Mouse (Mus musculus) frontal cortex, postnatal 10 days (tissue): ENCODE data around the gene Serpina3i.
"Not testable (repeated sequence)": the region's sequence is repeated elsewhere in the genome, so short reads cannot be mapped to it uniquely, and the experiment has no call there.

Experiments used
- DNase-seq, 2 experiments: peaks; one replicate each; pipeline ENCODE4 v3.0.0; 2022; ENCODE audit warnings: low spot score in 2 of 2, mixed read lengths in 1 of 2

Serpina3i gene

GRCm38 (mm10) chr12:104262863-104263262, at the start of gene Serpina3i:
Gene Serpina3i (plus strand): TSS chr12:104263122.
- DNase-seq = no peak

DNA sequence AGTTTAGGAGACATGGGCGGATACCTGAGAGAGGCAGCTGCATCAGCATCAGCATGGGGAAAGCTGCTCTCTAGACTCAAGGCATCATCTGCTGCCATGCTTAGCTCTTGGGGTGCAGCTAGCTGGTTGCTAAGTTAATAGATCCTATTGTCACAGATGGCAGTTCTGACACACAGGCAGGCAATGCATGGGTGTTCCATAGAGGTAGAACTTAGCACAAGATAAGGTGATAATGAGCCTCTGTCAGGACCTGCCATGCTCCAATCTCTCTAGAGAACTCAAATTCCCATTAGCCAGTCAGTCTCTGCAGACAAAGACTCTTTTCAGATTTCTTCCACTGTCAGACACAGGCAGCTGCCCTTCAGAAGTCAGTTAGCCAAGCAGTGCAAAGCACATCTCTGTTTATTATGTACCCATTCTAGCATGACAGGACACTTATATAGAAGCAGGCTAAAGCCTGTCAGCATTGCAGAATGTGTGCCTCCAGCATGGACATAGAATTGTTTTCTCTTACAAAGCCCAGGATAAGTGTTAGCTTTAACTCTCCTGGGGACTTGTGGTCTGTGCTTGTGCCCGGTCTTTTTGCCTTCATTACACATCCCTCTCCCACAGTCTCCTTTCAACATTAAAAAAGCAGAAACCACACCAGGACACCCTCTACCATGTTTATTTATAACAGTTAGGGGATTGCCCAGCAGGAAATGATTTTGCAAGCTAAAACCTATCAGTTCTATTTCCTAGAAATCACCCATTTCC, 49.1 kb upstream of the Serpina3i start:
- no peak for DNase-seq

- DNase-seq = no peak
These were observed 48.5 kb upstream of the Serpina3i start, which contains the start of gene Serpina3f for GRCm38 (mm10) chr12:104214445-104214753. Gene Serpina3f (plus strand): TSS chr12:104214544.

GRCm38 (mm10) chr12:104215249-104215648, 47.7 kb upstream of the Serpina3i start:
- DNase-seq = no peak

- no peak for DNase-seq
These were observed 41.3 kb upstream of the Serpina3i start for GRCm38 (mm10) chr12:104221616-104222015.

GRCm38 (mm10) chr12:104223690-104224089, 39.2 kb upstream of the Serpina3i start:
- no peak for DNase-seq

DNA sequence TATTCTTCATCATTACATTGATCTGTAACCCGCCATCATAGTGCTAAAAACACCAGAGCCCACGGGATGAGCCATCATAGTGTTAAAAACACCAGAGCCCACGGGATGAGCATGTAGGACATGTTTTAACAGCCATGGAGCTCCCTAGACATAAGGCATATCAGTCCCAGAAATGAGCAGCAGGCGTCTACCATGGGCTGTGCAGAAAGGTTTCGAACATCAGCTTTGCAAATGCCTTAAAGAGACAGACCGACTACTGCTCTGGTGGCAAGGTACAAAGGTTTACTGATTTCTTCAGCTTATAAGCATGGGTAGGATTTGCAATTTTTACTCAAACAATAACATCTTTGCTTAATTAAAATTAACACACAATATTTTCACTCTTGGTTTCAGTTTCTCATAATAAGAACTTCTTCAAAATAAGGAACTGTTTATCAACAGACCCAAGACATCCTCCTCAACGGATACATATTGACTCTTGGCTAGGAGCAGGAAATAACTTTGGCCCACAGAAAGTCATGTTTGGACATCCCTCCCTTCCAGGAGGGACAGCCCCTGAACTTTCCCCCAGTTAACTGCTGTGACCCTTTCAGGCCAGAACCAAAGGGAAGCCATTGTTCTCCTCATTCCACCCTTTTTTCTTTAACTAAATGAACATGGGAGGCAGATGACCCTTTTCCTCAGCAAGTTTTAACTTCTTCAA, 38.2 kb upstream of the Serpina3i start:
- DNase-seq = no peak

GRCm38 (mm10) chr12:104230762-104231161, 32.2 kb upstream of the Serpina3i start:
- DNase-seq = no peak

- no peak for DNase-seq
These were observed 27.0 kb upstream of the Serpina3i start, which contains the start of gene Serpina3g for GRCm38 (mm10) chr12:104235915-104236314. Gene Serpina3g (plus strand): TSS chr12:104236245.

GRCm38 (mm10) chr12:104238048-104238447, 24.9 kb upstream of the Serpina3i start:
- not testable (repeated sequence) for DNase-seq

DNA sequence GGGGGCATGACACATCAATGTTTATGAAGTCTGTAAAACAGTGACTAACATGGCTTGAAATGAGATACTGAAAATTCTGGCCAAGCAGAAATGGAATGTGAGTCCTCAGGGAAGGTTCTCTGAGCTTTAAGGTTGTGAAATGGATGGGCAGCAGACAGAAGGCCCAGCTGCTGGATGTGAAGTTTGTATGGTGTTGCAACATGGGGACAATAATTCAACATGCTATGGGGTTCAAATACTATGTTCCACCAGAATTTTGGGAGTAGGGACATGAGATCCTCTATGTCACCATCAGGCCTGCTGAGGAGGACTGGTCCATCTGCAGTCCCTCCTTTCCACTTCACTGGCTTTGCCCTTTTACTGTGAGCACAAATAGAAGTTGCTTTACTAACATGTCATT, 19.6 kb upstream of the Serpina3i start:
- DNase-seq = no peak

DNA sequence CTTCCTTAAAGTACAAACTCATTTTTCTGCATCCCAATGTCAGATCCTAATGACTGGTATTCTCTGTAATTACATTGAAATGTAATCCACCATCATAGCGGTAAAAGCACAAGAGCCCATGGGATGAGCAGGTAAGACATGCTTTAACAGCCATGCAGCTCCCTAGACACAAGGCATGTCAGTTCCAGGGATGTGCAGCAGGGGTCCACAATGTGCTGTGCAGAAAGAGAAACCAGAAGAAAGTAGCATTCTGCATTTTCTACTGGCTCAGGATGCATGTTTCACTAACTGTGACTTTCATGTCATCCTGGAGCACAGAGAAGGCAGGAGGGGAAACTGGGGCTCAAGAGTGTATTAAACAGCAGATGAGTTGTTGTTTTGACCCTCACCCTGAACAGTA, 17.8 kb upstream of the Serpina3i start:
- DNase-seq = peak in 1 of 2 experiments; percentile 37

DNA sequence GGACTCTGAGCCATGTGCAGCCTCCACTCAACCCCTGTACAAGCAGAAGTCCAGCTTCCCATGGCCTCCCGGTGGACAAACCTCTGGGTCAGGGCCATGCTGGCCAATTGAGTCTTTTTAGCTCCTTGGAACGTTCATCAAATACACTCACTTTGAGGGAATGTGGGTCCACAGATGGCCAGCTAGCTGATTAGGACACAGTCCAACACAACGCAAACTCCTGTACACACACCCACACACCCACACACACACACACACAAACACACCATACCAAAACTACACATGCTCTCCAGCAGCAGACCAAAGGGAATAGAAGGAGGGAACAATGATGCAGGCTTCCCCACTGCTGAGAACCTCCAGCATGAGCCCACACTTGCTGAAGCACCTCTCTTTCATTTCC, 17.3 kb upstream of the Serpina3i start:
- no peak for DNase-seq

- DNase-seq = no peak
These were observed 15.3 kb upstream of the Serpina3i start for GRCm38 (mm10) chr12:104247553-104248002.

DNA sequence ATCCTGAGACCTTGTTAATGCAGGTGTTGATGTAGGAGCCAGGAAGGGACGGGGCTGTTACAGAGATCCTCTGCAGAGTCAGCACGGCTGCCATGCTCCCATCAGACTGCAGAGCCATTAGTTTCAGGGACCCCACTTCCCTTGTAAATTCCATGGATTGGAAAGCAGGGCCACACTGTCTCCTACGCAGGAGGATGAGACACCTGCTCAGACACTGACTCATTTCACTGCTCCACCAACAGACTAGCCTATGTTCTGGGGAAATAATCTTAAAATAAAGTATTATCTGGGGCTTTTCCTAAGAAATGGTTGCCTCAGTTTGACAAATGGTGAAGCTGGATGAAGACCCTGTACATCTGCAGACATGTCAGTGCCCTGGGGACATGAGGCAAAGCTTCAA, 14.7 kb upstream of the Serpina3i start:
- DNase-seq = no peak

GRCm38 (mm10) chr12:104261041-104261440, 1.9 kb upstream of the Serpina3i start:
- no peak for DNase-seq

DNA sequence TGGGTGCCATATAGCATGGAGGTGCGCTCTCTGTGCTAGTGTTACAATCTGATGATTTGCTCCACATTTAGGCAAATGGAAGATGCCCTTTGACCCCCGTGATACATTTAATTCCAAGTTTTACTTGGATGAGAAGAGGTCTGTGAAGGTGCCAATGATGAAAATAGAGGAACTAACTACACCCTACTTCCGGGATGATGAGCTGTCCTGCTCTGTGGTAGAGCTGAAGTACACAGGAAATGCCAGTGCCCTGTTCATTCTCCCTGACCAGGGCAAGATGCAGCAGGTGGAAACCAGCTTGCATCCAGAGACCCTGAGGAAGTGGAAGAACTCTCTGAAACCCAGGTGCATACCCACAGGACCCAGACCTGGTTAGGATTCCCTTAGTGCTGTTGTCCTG, 3.5 kb downstream of the Serpina3i start:
- DNase-seq = no peak

- no peak for DNase-seq
These were observed 15.5 kb downstream of the Serpina3i start for GRCm38 (mm10) chr12:104278216-104279055.

DNA sequence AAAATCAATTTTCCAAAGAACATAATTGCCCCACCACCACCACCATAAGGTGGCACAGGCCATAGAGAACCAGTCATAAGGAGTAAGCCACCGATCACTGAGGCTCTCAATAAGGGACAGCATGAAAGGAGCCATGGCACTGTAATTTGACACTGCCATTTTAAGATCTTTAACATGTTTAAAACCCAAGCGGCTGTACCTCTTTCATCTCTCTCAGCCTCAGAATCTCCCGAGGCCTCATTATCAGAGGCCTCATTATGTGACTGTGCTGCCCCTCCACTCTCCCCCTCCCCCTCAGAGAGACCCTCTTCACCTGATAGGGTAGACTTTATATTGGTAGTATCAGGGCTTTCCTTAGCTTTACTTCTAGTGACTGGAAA, 16.1 kb downstream of the Serpina3i start:
- DNase-seq = no peak

- no peak for DNase-seq
These were observed 20.5 kb downstream of the Serpina3i start for GRCm38 (mm10) chr12:104283380-104283779.

DNA sequence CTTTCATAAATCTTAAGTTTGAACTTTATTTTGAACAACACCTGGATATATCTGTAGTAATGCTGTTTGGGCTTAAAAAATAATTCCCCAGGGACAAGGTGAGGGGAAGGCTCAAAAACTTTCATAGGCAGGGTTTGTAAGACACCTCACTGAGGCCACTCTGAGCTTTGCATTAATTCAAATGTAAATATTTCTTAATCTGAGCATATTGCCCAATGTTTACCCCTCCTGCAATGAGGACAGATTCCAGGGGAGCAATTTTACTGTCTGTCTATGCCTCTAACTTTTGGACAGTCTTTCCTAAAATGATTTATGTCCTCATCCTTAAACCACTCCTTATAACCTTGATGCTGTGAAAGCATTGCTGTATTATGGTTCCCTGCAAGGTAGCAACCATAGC, 25.4 kb downstream of the Serpina3i start:
- DNase-seq = no peak

- DNase-seq = no peak
These were observed 26.9 kb downstream of the Serpina3i start for GRCm38 (mm10) chr12:104289872-104290271.
